Mouse (Mus musculus) MEL (cell line): ENCODE data around the gene Gpr3. TPM values are rescaled to one million over a fixed set of nuclear protein-coding genes. Genes with fewer than 3 reads are reported as not detected.

Experiments
- DNase-seq: peaks from one replicate; pipeline ENCODE4 v3.0.0; 2011; ENCODE audit warnings: low read depth, low spot score
- H3K27ac ChIP-seq: 2 replicates; pipeline ENCODE4 v1.5.1; 2012; ENCODE audit warnings: low read depth, mild to moderate bottlenecking, control low read depth, low read length, moderate library complexity; ENCODE audit not compliant: control insufficient read depth
- H3K27me3 ChIP-seq, 2 experiments: fragments of 150-350 bp in 1 of 2; sonication (generic) in 1 of 2; 2 replicates each; pipeline ENCODE4 v1.6.1; 2012; ENCODE audit warnings: low read length in 2 of 2, mild to moderate bottlenecking in 2 of 2, improper control_type of control experiment in 1 of 2, moderate library complexity in 1 of 2; ENCODE audit not compliant: insufficient read depth in 2 of 2, control insufficient read depth in 1 of 2
- H3K36me3 ChIP-seq, 2 experiments: 2 replicates each; pipeline ENCODE4 v1.6.1; 2012 to 2014; ENCODE audit warnings: low read length in 2 of 2, improper control_type of control experiment in 1 of 2, inconsistent platforms in 1 of 2, mild to moderate bottlenecking in 1 of 2; ENCODE audit not compliant: insufficient read depth in 2 of 2, control insufficient read depth in 1 of 2
- H3K4me1 ChIP-seq, 2 experiments: fragments of 150-350 bp in 1 of 2; sonication (generic) in 1 of 2; 2 replicates each; pipeline ENCODE4 v1.6.1; 2012; ENCODE audit warnings: low read length in 2 of 2, improper control_type of control experiment in 1 of 2, mild to moderate bottlenecking in 1 of 2; ENCODE audit not compliant: insufficient read depth in 2 of 2, control insufficient read depth in 1 of 2
- H3K4me3 ChIP-seq, 2 experiments: fragments of 150-350 bp in 1 of 2; sonication (generic) in 1 of 2; 2 replicates each; pipeline ENCODE4 v1.5.1; 2012; ENCODE audit warnings: low read depth in 2 of 2, low read length in 2 of 2, mild to moderate bottlenecking in 2 of 2, moderate library complexity in 2 of 2, control low read depth in 1 of 2, improper control_type of control experiment in 1 of 2; ENCODE audit not compliant: control insufficient read depth in 1 of 2, insufficient read depth in 1 of 2
- H3K79me2 ChIP-seq: 2 replicates; pipeline ENCODE4 v1.6.1; 2012; ENCODE audit warnings: mild to moderate bottlenecking, low read length, moderate library complexity; ENCODE audit not compliant: control insufficient read depth, poor library complexity, insufficient read depth
- H3K9ac ChIP-seq: 2 replicates; pipeline ENCODE4 v1.6.1; 2012; ENCODE audit warnings: low read depth, mild to moderate bottlenecking, control low read depth, low read length, moderate library complexity; ENCODE audit not compliant: control insufficient read depth, poor library complexity, severe bottlenecking
- H3K9me3 ChIP-seq: fragments of 150-350 bp; sonication (generic); replicated peaks from 2 replicates; pipeline ENCODE4 v1.6.1; 2012; ENCODE audit warnings: mild to moderate bottlenecking, low read length, improper control_type of control experiment, moderate library complexity; ENCODE audit not compliant: insufficient read depth
- CHD1 ChIP-seq: IDR thresholded peaks from 2 replicates; pipeline ENCODE4 v1.6.1; 2012; ENCODE audit warnings: low read depth, mild to moderate bottlenecking, inconsistent platforms, low read length, improper control_type of control experiment
- CTCF ChIP-seq, 3 experiments: IDR thresholded peaks in 2 of 3; conservative IDR thresholded peaks in 1 of 3; 2 replicates each; pipeline ENCODE4 v1.5.1; 2011 to 2012; ENCODE audit warnings: low read length in 3 of 3, low read depth in 2 of 3, mild to moderate bottlenecking in 2 of 3, improper control_type of control experiment in 1 of 3, inconsistent platforms in 1 of 3, mixed read lengths in 1 of 3, moderate library complexity in 1 of 3; ENCODE audit not compliant: control insufficient read depth in 1 of 3, insufficient read depth in 1 of 3, poor library complexity in 1 of 3, severe bottlenecking in 1 of 3
- E2F4 ChIP-seq: IDR thresholded peaks from 2 replicates; pipeline ENCODE4 v1.6.1; 2011; ENCODE audit warnings: low read depth, low read length, improper control_type of control experiment, borderline replicate concordance
- EP300 ChIP-seq, 2 experiments: IDR thresholded peaks; 2 replicates each; pipeline ENCODE4 v1.6.1; 2011; ENCODE audit warnings: improper control_type of control experiment in 2 of 2, low read length in 2 of 2, low read depth in 1 of 2, mild to moderate bottlenecking in 1 of 2
- GABPA ChIP-seq: IDR thresholded peaks from 2 replicates; pipeline ENCODE4 v1.6.1; 2012; ENCODE audit warnings: low read depth, mild to moderate bottlenecking, inconsistent platforms, low read length, improper control_type of control experiment, moderate library complexity
- GATA1 ChIP-seq: IDR thresholded peaks from 2 replicates; pipeline ENCODE4 v1.6.1; 2011; ENCODE audit warnings: low read depth, low read length, improper control_type of control experiment
- JUND ChIP-seq: IDR thresholded peaks from 2 replicates; pipeline ENCODE4 v1.6.1; 2011; ENCODE audit warnings: low read depth, mild to moderate bottlenecking, improper control_type of control experiment, low read length
- KAT2A ChIP-seq: conservative IDR thresholded peaks from 2 replicates; pipeline ENCODE4 v1.6.1; 2012; ENCODE audit warnings: low read depth, low read length, improper control_type of control experiment, inconsistent platforms
- MAFK ChIP-seq: IDR thresholded peaks from 2 replicates; pipeline ENCODE4 v1.6.1; 2011; ENCODE audit warnings: low read depth, mild to moderate bottlenecking, low read length, improper control_type of control experiment, borderline replicate concordance
- MAZ ChIP-seq: IDR thresholded peaks from 2 replicates; pipeline ENCODE4 v1.6.1; 2012; ENCODE audit warnings: low read depth, mild to moderate bottlenecking, inconsistent platforms, low read length, improper control_type of control experiment
- MEF2A ChIP-seq: IDR thresholded peaks from 2 replicates; pipeline ENCODE4 v1.6.1; 2014; ENCODE audit warnings: low read depth, mild to moderate bottlenecking, inconsistent platforms, low read length, improper control_type of control experiment; ENCODE audit not compliant: poor library complexity, insufficient replicate concordance, severe bottlenecking; ENCODE audit errors: extremely low read depth
- MXI1 ChIP-seq: IDR thresholded peaks from 2 replicates; pipeline ENCODE4 v1.6.1; 2011; ENCODE audit warnings: mild to moderate bottlenecking, low read depth, low read length, improper control_type of control experiment
- MYC ChIP-seq: IDR thresholded peaks from 2 replicates; pipeline ENCODE4 v1.6.1; 2011; ENCODE audit warnings: low read depth, mild to moderate bottlenecking, low read length, improper control_type of control experiment, moderate library complexity
- NRF1 ChIP-seq: IDR thresholded peaks from 2 replicates; pipeline ENCODE4 v1.6.1; 2014; ENCODE audit warnings: low read depth, mild to moderate bottlenecking, inconsistent platforms, low read length, improper control_type of control experiment, moderate library complexity; ENCODE audit not compliant: poor library complexity, insufficient read depth, severe bottlenecking
- POLR2A ChIP-seq, 2 experiments: IDR thresholded peaks; 2 replicates each; pipeline ENCODE4 v1.6.1; 2011 to 2012; ENCODE audit warnings: low read length in 2 of 2, mild to moderate bottlenecking in 2 of 2, control low read depth in 1 of 2, improper control_type of control experiment in 1 of 2, low read depth in 1 of 2, moderate library complexity in 1 of 2; ENCODE audit not compliant: control insufficient read depth in 1 of 2, insufficient read depth in 1 of 2, poor library complexity in 1 of 2
- POLR2AphosphoS5 ChIP-seq: IDR thresholded peaks from 2 replicates; pipeline ENCODE4 v1.6.1; 2012; ENCODE audit warnings: low read depth, borderline replicate concordance, mild to moderate bottlenecking, inconsistent platforms, low read length, moderate library complexity, mixed read lengths
- RAD21 ChIP-seq: IDR thresholded peaks from 2 replicates; pipeline ENCODE4 v1.6.1; 2011; ENCODE audit warnings: mild to moderate bottlenecking, low read depth, low read length, improper control_type of control experiment
- RCOR1 ChIP-seq: IDR thresholded peaks from 2 replicates; pipeline ENCODE4 v1.6.1; 2012; ENCODE audit warnings: low read depth, mild to moderate bottlenecking, inconsistent platforms, low read length, improper control_type of control experiment
- TAL1 ChIP-seq: IDR thresholded peaks from 2 replicates; pipeline ENCODE4 v1.6.1; 2012; ENCODE audit warnings: mild to moderate bottlenecking, inconsistent platforms, low read length, moderate library complexity, mixed read lengths
- TCF12 ChIP-seq: IDR thresholded peaks from 2 replicates; pipeline ENCODE4 v1.6.1; 2014; ENCODE audit warnings: low read depth, mild to moderate bottlenecking, inconsistent platforms, low read length, improper control_type of control experiment, moderate library complexity
- USF1 ChIP-seq: IDR thresholded peaks from 2 replicates; pipeline ENCODE4 v1.6.1; 2014; ENCODE audit warnings: low read depth, mild to moderate bottlenecking, inconsistent platforms, low read length, improper control_type of control experiment, moderate library complexity
- USF2 ChIP-seq, 2 experiments: IDR thresholded peaks; 2 replicates each; pipeline ENCODE4 v1.6.1; 2011 to 2012; ENCODE audit warnings: improper control_type of control experiment in 2 of 2, low read length in 2 of 2, borderline replicate concordance in 1 of 2, inconsistent platforms in 1 of 2, low read depth in 1 of 2, mild to moderate bottlenecking in 1 of 2; ENCODE audit not compliant: insufficient read depth in 1 of 2
- ZC3H11A ChIP-seq: IDR thresholded peaks from 2 replicates; pipeline ENCODE4 v1.6.1; 2012; ENCODE audit warnings: low read depth, mild to moderate bottlenecking, inconsistent platforms, low read length, improper control_type of control experiment
- ZKSCAN1 ChIP-seq: IDR thresholded peaks from 2 replicates; pipeline ENCODE4 v1.6.1; 2012; ENCODE audit warnings: low read depth, mild to moderate bottlenecking, inconsistent platforms, low read length, improper control_type of control experiment, moderate library complexity
- ZMIZ1 ChIP-seq: IDR thresholded peaks from 2 replicates; pipeline ENCODE4 v1.6.1; 2012; ENCODE audit warnings: low read depth, mild to moderate bottlenecking, inconsistent platforms, low read length, improper control_type of control experiment, moderate library complexity
- polyA plus RNA-seq, 2 experiments: library from polyadenylated mRNA; stranded (reverse) in 1 of 2; unstranded in 1 of 2; fragments of >175 nt in 1 of 2; fragments of >200 nt in 1 of 2; gene quantifications; 2 replicates each; pipeline versions ENCODE4 v1.2.1 to v1.2.4; 2012; ENCODE audit warnings: low replicate concordance in 2 of 2, low read depth in 1 of 2; ENCODE audit not compliant: insufficient read length in 2 of 2, insufficient read depth in 1 of 2, missing spikeins in 1 of 2
- total RNA-seq: library from RNA; depleted of rRNA; stranded (reverse); fragments of 300-350 nt; gene quantifications from 2 replicates; pipeline ENCODE4 v1.2.3, GENCODE M21; 2012

Gpr3 gene
- total and polyA plus RNA-seq, 3 experiments, result 0.08 to 0.35 TPM; not detected in 1

GRCm38 (mm10) chr4:133244289-133244688 lies 32.0 kb upstream of the Gpr3 start (continued):
- TF ChIP-seq RCOR1, result peak; percentile 60; the same call in 1 of the 2 replicates
- no peak for TF ChIP-seq RAD21
- no peak; the same call in 1 of the 2 replicates for TF ChIP-seq MXI1
- TF ChIP-seq MAFK, result no peak
- TF ChIP-seq MAZ, result no peak
- peak; percentile 89 for TF ChIP-seq TCF12
- TF ChIP-seq MYC, result peak; percentile 69; the same call in 1 of the 2 replicates
- TF ChIP-seq USF2 (IDR thresholded peaks at IDR 0.05; ENCODE audit: borderline replicate concordance in 1 of 2, insufficient read depth in 1 of 2, low read depth in 1 of 2, low read length in 2 of 2), result no peak
- TF ChIP-seq EP300 (IDR thresholded peaks at IDR 0.05; ENCODE audit: low read depth in 1 of 2, low read length in 2 of 2), result peak; percentile 88 to 92
- TF ChIP-seq GATA1, result peak; percentile 79
- TF ChIP-seq POLR2A (IDR thresholded peaks at IDR 0.05; ENCODE audit: control insufficient read depth in 1 of 2, insufficient read depth in 1 of 2, low read depth in 1 of 2, low read length in 2 of 2, poor library complexity in 1 of 2), result peak in 1 of 2 experiments; percentile 30; a peak in 1 of 4 replicates
- no peak for TF ChIP-seq JUND
- TF ChIP-seq KAT2A, result no peak
- TF ChIP-seq CTCF (IDR thresholded peaks at IDR 0.05 in 2 of 3, conservative IDR thresholded peaks at IDR 0.05 in 1 of 3; ENCODE audit: control insufficient read depth in 1 of 3, insufficient read depth in 1 of 3, low read depth in 2 of 3, low read length in 3 of 3, poor library complexity in 1 of 3, severe bottlenecking in 1 of 3), result no peak
- no peak for TF ChIP-seq POLR2AphosphoS5

GRCm38 (mm10) chr4:133243538-133243937 lies 31.2 kb upstream of the Gpr3 start:
- Histone ChIP-seq H3K9ac (peak overlapping the region; percentile 1), H3K27me3 (no peaks in the 10 kb centered on the region), H3K36me3 (peaks cover 0 to 52% of the 10 kb centered on the region in 2 experiments; a peak in 2 of 4 replicates), H3K9me3 (no peaks in the 10 kb centered on the region), H3K27ac (peak overlapping the region; percentile 81), H3K4me1 (peaks cover 10 to 78% of the 10 kb centered on the region in 2 experiments), H3K79me2 (peaks cover 8% of the 10 kb centered on the region), H3K4me3 (no peak overlapping the region)
- DNase-seq, result no peak
- TF ChIP-seq USF2 (IDR thresholded peaks at IDR 0.05; ENCODE audit: borderline replicate concordance in 1 of 2, insufficient read depth in 1 of 2, low read depth in 1 of 2, low read length in 2 of 2) (no peak), TAL1 (no peak), GATA1 (no peak), ZC3H11A (no peak), JUND (no peak), MEF2A (no peak), ZMIZ1 (no peak), USF1 (no peak), ZKSCAN1 (no peak), NRF1 (no peak), GABPA (no peak), RAD21 (no peak), EP300 (IDR thresholded peaks at IDR 0.05; ENCODE audit: low read depth in 1 of 2, low read length in 2 of 2) (no peak), E2F4 (no peak), CHD1 (no peak)
